Mouse (Mus musculus): ENCODE results near the gene Ndufaf2.

Ndufaf2 gene

GRCm38 (mm10) chr13:107961972-107962371, 196.5 kb downstream of the Ndufaf2 start:
- DNase-seq (ENCODE audit: low spot score in 2 of 2), result no peak

- no peak for DNase-seq (ENCODE audit: low spot score in 2 of 2)
Measured at GRCm38 (mm10) chr13:107961501-107961900, 196.9 kb downstream of the Ndufaf2 start.

- DNase-seq (ENCODE audit: low spot score in 2 of 2), result no peak
Measured at GRCm38 (mm10) chr13:107960549-107960948, 197.9 kb downstream of the Ndufaf2 start.

- DNase-seq (ENCODE audit: low spot score in 2 of 2), result no peak
Measured at GRCm38 (mm10) chr13:107959891-107960290, 198.5 kb downstream of the Ndufaf2 start.

GRCm38 (mm10) chr13:107956246-107956645, 202.2 kb downstream of the Ndufaf2 start:
- no peak for DNase-seq (ENCODE audit: low spot score in 2 of 2)

- no peak for DNase-seq (ENCODE audit: low spot score in 2 of 2)
Measured at GRCm38 (mm10) chr13:107955327-107956110, 202.9 kb downstream of the Ndufaf2 start.

- no peak for DNase-seq (ENCODE audit: low spot score in 2 of 2)
Measured at GRCm38 (mm10) chr13:107954445-107955261, 203.8 kb downstream of the Ndufaf2 start.

GRCm38 (mm10) chr13:107954100-107954444, 204.4 kb downstream of the Ndufaf2 start:
- DNase-seq (ENCODE audit: low spot score in 2 of 2), result no peak

Measured in cerebellum, postnatal 4 days (tissue).